Mouse (Mus musculus): ENCODE results near the gene Amt.

DNA sequence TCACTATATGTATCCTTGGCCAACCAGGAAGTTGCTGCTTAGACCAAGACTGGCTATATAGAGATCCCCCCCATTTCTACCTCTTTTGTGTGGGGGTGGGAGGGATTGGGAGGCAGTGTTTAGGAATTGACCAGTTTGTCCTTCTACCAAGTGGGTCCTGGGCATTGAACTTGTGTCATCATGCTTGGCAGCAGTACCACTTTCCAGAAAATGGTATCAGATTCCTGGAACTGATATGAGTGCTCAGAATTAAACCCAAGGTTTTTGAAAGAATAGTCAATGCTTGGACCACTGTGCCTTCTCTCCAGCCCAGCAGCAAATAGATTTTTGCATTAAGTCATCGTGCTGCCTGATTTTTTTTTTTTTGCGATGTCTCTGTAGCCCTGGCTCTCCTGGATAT is 29.2 kb downstream of the Amt start:
- TF ChIP-seq CTCF (IDR thresholded peaks at IDR 0.05; ENCODE audit: insufficient read depth, low read length) (no peak), POLR2A (IDR thresholded peaks at IDR 0.05; ENCODE audit: borderline replicate concordance, extremely low read depth, low read depth, low read length) (no peak)

Measured in lung, adult 2 months (tissue).